Mouse (Mus musculus) liver, embryonic 12.5 days (tissue): ENCODE data around the gene Mdga1. TPM values are rescaled to one million over a fixed set of nuclear protein-coding genes. Genes with fewer than 3 reads are reported as not detected.

ENCODE experiments used
- ATAC-seq: fragments of 200-750 bp; cut with Nextera tagmentation; 2 replicates; pipeline ENCODE4 v1.8.0; 2017; ENCODE audit warnings: moderate number of reproducible peaks, mild to moderate bottlenecking, moderate library complexity
- H3K27ac ChIP-seq: fragments of 300-500 bp; sonication (generic); 2 replicates; pipeline ENCODE4 v1.5.1; 2016; ENCODE audit warnings: mild to moderate bottlenecking
- H3K27me3 ChIP-seq: fragments of 300-500 bp; sonication (generic); replicated peaks from 2 replicates; pipeline ENCODE4 v1.6.1; 2016; ENCODE audit warnings: mild to moderate bottlenecking, moderate library complexity
- H3K36me3 ChIP-seq: fragments of 300-500 bp; sonication (generic); 2 replicates; pipeline ENCODE4 v1.6.1; 2016; ENCODE audit warnings: mild to moderate bottlenecking, moderate library complexity
- H3K4me1 ChIP-seq: fragments of 300-500 bp; sonication (generic); 2 replicates; pipeline ENCODE4 v1.6.1; 2016
- H3K4me2 ChIP-seq: fragments of 300-500 bp; sonication (generic); 2 replicates; pipeline ENCODE4 v1.6.1; 2016; ENCODE audit warnings: mild to moderate bottlenecking, moderate library complexity
- H3K4me3 ChIP-seq: fragments of 300-500 bp; sonication (generic); 2 replicates; pipeline ENCODE4 v1.5.1; 2016; ENCODE audit warnings: mild to moderate bottlenecking, moderate library complexity
- H3K9ac ChIP-seq: fragments of 300-500 bp; sonication (generic); 2 replicates; pipeline ENCODE4 v1.6.1; 2016; ENCODE audit warnings: mild to moderate bottlenecking, moderate library complexity
- H3K9me3 ChIP-seq: fragments of 300-500 bp; sonication (generic); replicated peaks from 2 replicates; pipeline ENCODE4 v1.6.1; 2016; ENCODE audit warnings: mild to moderate bottlenecking, moderate library complexity
- WGBS: fragments of 180-500 bp; shearing (Covaris S2); methylation state at CpG from one replicate; pipeline ENCODE4 v1.1.7; 2016; ENCODE audit not compliant: insufficient replicate concordance; 5-methylcytosine and 5-hydroxymethylcytosine counted together
- polyA plus RNA-seq: library from polyadenylated mRNA; unstranded; fragments of >200 nt; fragmentation: Nextera tagmentation; extraction: Ambion mirVana; gene quantifications from 2 replicates; pipeline ENCODE4 v1.2.1, GENCODE M21; 2016

Mdga1 gene
- polyA plus RNA-seq, 1 experiment from 2014 or later, result 1.7 TPM

- ATAC-seq, result no peak
- Histone ChIP-seq H3K36me3 (no peaks in the 10 kb centered on the region), H3K4me1 (peaks cover 7% of the 10 kb centered on the region), H3K27ac (no peak overlapping the region), H3K9ac (no peak overlapping the region), H3K27me3 (no peaks in the 10 kb centered on the region), H3K4me3 (no peak overlapping the region), H3K9me3 (no peaks in the 10 kb centered on the region), H3K4me2 (no peak overlapping the region)
- 62% methylated on average over 4 of the region's 4 CpGs for WGBS
These were observed 9.1 kb upstream of the Mdga1 start for GRCm38 (mm10) chr17:29979020-29979419.

GRCm38 (mm10) chr17:29975731-29976130, 5.8 kb upstream of the Mdga1 start:
- Histone ChIP-seq H3K4me1 (peaks cover 7% of the 10 kb centered on the region), H3K9me3 (no peaks in the 10 kb centered on the region), H3K36me3 (no peaks in the 10 kb centered on the region), H3K27me3 (peaks cover 9% of the 10 kb centered on the region; the same call in 1 of the 2 replicates), H3K9ac (no peak overlapping the region), H3K4me3 (no peak overlapping the region), H3K4me2 (no peak overlapping the region), H3K27ac (no peak overlapping the region)
- 3% methylated on average over 8 of the region's 8 CpGs for WGBS
- 0 out of 2 replicates have a peak, but pooled peaks have one; percentile 44 for ATAC-seq

- H3K4me1 ChIP-seq, result no peaks in the 10 kb centered on the region
- no peak overlapping the region for H3K27ac ChIP-seq
- no peaks in the 10 kb centered on the region for H3K36me3 ChIP-seq
- ATAC-seq, result no peak
- no peak overlapping the region for H3K9ac ChIP-seq
- H3K27me3 ChIP-seq, result peaks cover 24% of the 10 kb centered on the region
- no peaks in the 10 kb centered on the region for H3K9me3 ChIP-seq
- WGBS, result 53% methylated on average over 7 of the region's 7 CpGs
- H3K4me2 ChIP-seq, result no peak overlapping the region
- H3K4me3 ChIP-seq, result no peak overlapping the region
These were observed 3.3 kb upstream of the Mdga1 start for GRCm38 (mm10) chr17:29973226-29973625.

- peaks cover 28% of the 10 kb centered on the region for H3K27me3 ChIP-seq
- H3K27ac ChIP-seq, result no peak overlapping the region
- H3K4me2 ChIP-seq, result no peak overlapping the region
- H3K4me3 ChIP-seq, result no peak overlapping the region
- no peak for ATAC-seq
- H3K9ac ChIP-seq, result no peak overlapping the region
- H3K9me3 ChIP-seq, result no peaks in the 10 kb centered on the region
- H3K4me1 ChIP-seq, result no peaks in the 10 kb centered on the region
- WGBS, result 49% methylated on average over 15 of the region's 15 CpGs
- no peaks in the 10 kb centered on the region for H3K36me3 ChIP-seq
These were observed 2.0 kb upstream of the Mdga1 start for GRCm38 (mm10) chr17:29971761-29972432.

GRCm38 (mm10) chr17:29965506-29965905, 4.4 kb downstream of the Mdga1 start:
- ATAC-seq, result no peak
- H3K27me3 ChIP-seq, result peaks cover 75% of the 10 kb centered on the region

GRCm38 (mm10) chr17:29963730-29964259, 6.1 kb downstream of the Mdga1 start:
- ATAC-seq, result peak; percentile 30; the same call in 1 of the 2 replicates
- Histone ChIP-seq H3K4me3 (peak overlapping the region; percentile 10; the same call in 1 of the 2 replicates), H3K4me1 (peaks cover 15% of the 10 kb centered on the region), H3K4me2 (peak overlapping the region; percentile 55), H3K27me3 (peaks cover 63% of the 10 kb centered on the region), H3K9ac (no peak overlapping the region), H3K36me3 (no peaks in the 10 kb centered on the region), H3K9me3 (0 out of 2 replicates have a peak, but pooled peaks cover 6% of the 10 kb centered on the region), H3K27ac (no peak overlapping the region)
- 6% methylated on average over 11 of the region's 11 CpGs for WGBS

More at GRCm38 (mm10) chr17:29965506-29965905, 4.4 kb downstream of the Mdga1 start:
- H3K4me1 ChIP-seq, result peaks cover 15% of the 10 kb centered on the region
- H3K36me3 ChIP-seq, result no peaks in the 10 kb centered on the region
- no peak overlapping the region for H3K27ac ChIP-seq
- H3K9me3 ChIP-seq, result no peaks in the 10 kb centered on the region
- WGBS, result 26% methylated on average over 5 of the region's 5 CpGs
- no peak overlapping the region for H3K4me3 ChIP-seq
- no peak overlapping the region for H3K9ac ChIP-seq
- no peak overlapping the region for H3K4me2 ChIP-seq

GRCm38 (mm10) chr17:29955880-29956279, 14.0 kb downstream of the Mdga1 start:
- Histone ChIP-seq H3K27me3 (no peaks in the 10 kb centered on the region; the same call in 1 of the 2 replicates), H3K9ac (no peak overlapping the region), H3K27ac (no peak overlapping the region), H3K36me3 (no peaks in the 10 kb centered on the region), H3K4me1 (no peaks in the 10 kb centered on the region), H3K4me2 (no peak overlapping the region), H3K9me3 (0 out of 2 replicates have a peak, but pooled peaks cover 6% of the 10 kb centered on the region), H3K4me3 (no peak overlapping the region)
- no peak for ATAC-seq
- WGBS, result 54% methylated on average over 8 of the region's 8 CpGs

- Histone ChIP-seq H3K27ac (no peak overlapping the region), H3K4me3 (no peak overlapping the region), H3K27me3 (no peaks in the 10 kb centered on the region; the same call in 1 of the 2 replicates), H3K4me1 (no peaks in the 10 kb centered on the region), H3K9ac (no peak overlapping the region), H3K9me3 (0 out of 2 replicates have a peak, but pooled peaks cover under 1% of the 10 kb centered on the region), H3K36me3 (no peaks in the 10 kb centered on the region), H3K4me2 (no peak overlapping the region)
- ATAC-seq, result no peak
- 54% methylated on average over 5 of the region's 5 CpGs for WGBS
These were observed 15.6 kb downstream of the Mdga1 start for GRCm38 (mm10) chr17:29954316-29954715.

- no peak for ATAC-seq
- no peak overlapping the region for H3K27ac ChIP-seq
- 32% methylated on average over 6 of the region's 6 CpGs for WGBS
- H3K27me3 ChIP-seq, result peaks cover 17% of the 10 kb centered on the region
- no peaks in the 10 kb centered on the region for H3K9me3 ChIP-seq
- no peaks in the 10 kb centered on the region for H3K36me3 ChIP-seq
- H3K4me2 ChIP-seq, result no peak overlapping the region
- no peaks in the 10 kb centered on the region for H3K4me1 ChIP-seq
- H3K4me3 ChIP-seq, result no peak overlapping the region
- no peak overlapping the region for H3K9ac ChIP-seq
These were observed 18.8 kb downstream of the Mdga1 start for GRCm38 (mm10) chr17:29951100-29951499.

- Histone ChIP-seq H3K27ac (no peak overlapping the region), H3K4me2 (no peak overlapping the region)
- WGBS, result 70% methylated on average over 8 of the region's 8 CpGs
These were observed 19.3 kb downstream of the Mdga1 start for GRCm38 (mm10) chr17:29950574-29950973.

GRCm38 (mm10) chr17:29947271-29947714, 22.6 kb downstream of the Mdga1 start:
- no peak overlapping the region for H3K4me2 ChIP-seq
- no peaks in the 10 kb centered on the region for H3K9me3 ChIP-seq
- H3K9ac ChIP-seq, result no peak overlapping the region
- 47% methylated on average over 5 of the region's 5 CpGs for WGBS
- H3K4me3 ChIP-seq, result no peak overlapping the region
- no peaks in the 10 kb centered on the region for H3K4me1 ChIP-seq
- no peaks in the 10 kb centered on the region for H3K36me3 ChIP-seq
- peaks cover 24% of the 10 kb centered on the region for H3K27me3 ChIP-seq
- no peak overlapping the region for H3K27ac ChIP-seq
- no peak for ATAC-seq

More at GRCm38 (mm10) chr17:29950574-29950973, 19.3 kb downstream of the Mdga1 start:
- H3K9me3 ChIP-seq, result no peaks in the 10 kb centered on the region
- no peak overlapping the region for H3K4me3 ChIP-seq
- no peak overlapping the region for H3K9ac ChIP-seq
- ATAC-seq, result no peak
- peaks cover 20% of the 10 kb centered on the region for H3K27me3 ChIP-seq
- no peaks in the 10 kb centered on the region for H3K36me3 ChIP-seq
- no peaks in the 10 kb centered on the region for H3K4me1 ChIP-seq

GRCm38 (mm10) chr17:29944376-29944775, 25.5 kb downstream of the Mdga1 start:
- Histone ChIP-seq H3K4me2 (no peak overlapping the region), H3K9me3 (no peaks in the 10 kb centered on the region), H3K27ac (no peak overlapping the region), H3K9ac (no peak overlapping the region), H3K4me3 (no peak overlapping the region), H3K4me1 (no peaks in the 10 kb centered on the region), H3K27me3 (peaks cover 24% of the 10 kb centered on the region), H3K36me3 (no peaks in the 10 kb centered on the region)
- ATAC-seq, result no peak
- 59% methylated on average over 11 of the region's 11 CpGs for WGBS
